ENCODE assay signal across 21 mouse cellular contexts in genomic region chr8:76437951-76438350, GRCm38 (mm10).
DNase-seq lines count a peak whose midpoint lies in the region; ATAC-seq and TF ChIP-seq lines count a peak whose summit lies in the region.
"Had no signal": no experiment of that assay in that cellular context is flagged by ENCODE, and none has a peak within 500 bp of the region (broad histone marks: within the 10 kb centered on the region; RNA-seq: fewer than 3 reads in every experiment).

No protein-coding gene starts in this region.

- no peak overlapping the region for H3K4me3 ChIP-seq in midbrain, embryonic 14.5 days (replicated peaks; ENCODE audit: low read depth, low read length)
- H3K4me3 ChIP-seq in midbrain, postnatal 0 days (ENCODE audit: low read depth, low read length): no peak overlapping the region
- H3K4me3 ChIP-seq in stomach, postnatal 0 days (ENCODE audit: low read depth, low read length): no peak overlapping the region
- H3K4me3 ChIP-seq: forebrain, embryonic 10.5 days; forebrain, embryonic 13.5 days; hindbrain, embryonic 12.5 days; hindbrain, embryonic 15.5 days had no signal

- ATAC-seq in midbrain, embryonic 14.5 days (ENCODE audit: low FRiP score, low TSS enrichment): 0 out of 2 replicates have a peak, but pooled peaks have one; percentile 34
- ATAC-seq in midbrain, postnatal 0 days (ENCODE audit: low FRiP score): no peak
- ATAC-seq in stomach, postnatal 0 days (ENCODE audit: low FRiP score, low TSS enrichment): peak; percentile 68; the same call in 1 of the 2 replicates
- ATAC-seq: activated CD4-positive, CD25-positive, alpha-beta regulatory T cell, adult 4 months; forebrain, embryonic 13.5 days; forebrain, embryonic 16.5 days had no signal

- H3K9ac ChIP-seq in midbrain, embryonic 14.5 days (replicated peaks; ENCODE audit: low read length): no peak overlapping the region
- H3K9ac ChIP-seq in midbrain, postnatal 0 days (replicated peaks; ENCODE audit: low read length, poor library complexity, severe bottlenecking): no peak overlapping the region
- H3K9ac ChIP-seq in stomach, postnatal 0 days (ENCODE audit: low read length): no peak overlapping the region
- H3K9ac ChIP-seq: forebrain, embryonic 13.5 days; hindbrain, embryonic 12.5 days; hindbrain, embryonic 15.5 days had no signal

- no peak for TF ChIP-seq CTCF in midbrain, postnatal 0 days (IDR thresholded peaks at IDR 0.05)
- TF ChIP-seq CTCF in stomach, postnatal 0 days (IDR thresholded peaks at IDR 0.05; ENCODE audit: low read depth): no peak

- peak; percentile 3 to 12 for DNase-seq in adrenal gland, postnatal 36 days
- no peak for DNase-seq in adrenal gland, adult 18-20 months (ENCODE audit: low spot score in 2 of 2)
- peak; percentile 2 to 18 for DNase-seq in kidney, adult 8-10 months
- no peak for DNase-seq in kidney, postnatal 4 days
- no peak for DNase-seq in midbrain, embryonic 14.5 days
- no peak for DNase-seq in midbrain, postnatal 0 days (ENCODE audit: low spot score)
- no peak for DNase-seq in stomach, postnatal 0 days (ENCODE audit: low spot score)
- DNase-seq in thymus, postnatal 0 days (ENCODE audit: low spot score): no peak
- DNase-seq: cerebellum, adult 11-12 months; cerebellum, adult 8-10 months; cerebellum, postnatal 10 days; gastrocnemius, postnatal 10 days; gastrocnemius, postnatal 36 days; heart, adult 11 months had no signal

- H3K4me1 ChIP-seq in midbrain, embryonic 14.5 days (ENCODE audit: control insufficient read depth, insufficient read depth, low read length): no peaks in the 10 kb centered on the region
- H3K4me1 ChIP-seq in midbrain, postnatal 0 days (ENCODE audit: insufficient read depth, low read length): no peaks in the 10 kb centered on the region
- no peaks in the 10 kb centered on the region for H3K4me1 ChIP-seq in stomach, postnatal 0 days (replicated peaks; ENCODE audit: control insufficient read depth, insufficient read depth)
- H3K4me1 ChIP-seq: forebrain, embryonic 10.5 days; forebrain, embryonic 13.5 days; hindbrain, embryonic 12.5 days; hindbrain, embryonic 15.5 days had no signal

- H3K27ac ChIP-seq in midbrain, embryonic 14.5 days (replicated peaks; ENCODE audit: low read depth, low read length): no peak overlapping the region
- no peak overlapping the region for H3K27ac ChIP-seq in midbrain, postnatal 0 days (ENCODE audit: low read depth, low read length)
- no peak overlapping the region for H3K27ac ChIP-seq in stomach, postnatal 0 days (replicated peaks)
- H3K27ac ChIP-seq: forebrain, embryonic 10.5 days; forebrain, embryonic 13.5 days; hindbrain, embryonic 12.5 days; hindbrain, embryonic 15.5 days had no signal

- H3K36me3 ChIP-seq in midbrain, embryonic 14.5 days (ENCODE audit: control insufficient read depth, insufficient read depth, low read length): no peaks in the 10 kb centered on the region
- no peaks in the 10 kb centered on the region for H3K36me3 ChIP-seq in midbrain, postnatal 0 days (ENCODE audit: insufficient read depth, low read length)
- no peaks in the 10 kb centered on the region for H3K36me3 ChIP-seq in stomach, postnatal 0 days (ENCODE audit: control insufficient read depth, insufficient read depth, low read length)
- H3K36me3 ChIP-seq: forebrain, embryonic 10.5 days; hindbrain, embryonic 12.5 days; hindbrain, embryonic 15.5 days had no signal

- WGBS in midbrain, embryonic 14.5 days: 85% methylated on average over 3 of the region's 3 CpGs
- WGBS in midbrain, postnatal 0 days: 89% methylated on average over 3 of the region's 3 CpGs
- WGBS in stomach, postnatal 0 days: 84% methylated on average over 3 of the region's 3 CpGs

- H3K4me2 ChIP-seq in midbrain, embryonic 14.5 days (ENCODE audit: low read length): no peak overlapping the region
- no peak overlapping the region for H3K4me2 ChIP-seq in midbrain, postnatal 0 days (ENCODE audit: low read depth, low read length, poor library complexity, severe bottlenecking)
- H3K4me2 ChIP-seq in stomach, postnatal 0 days (replicated peaks; ENCODE audit: low read depth): no peak overlapping the region
- H3K4me2 ChIP-seq: forebrain, embryonic 13.5 days; heart, embryonic 11.5 days; hindbrain, embryonic 12.5 days; hindbrain, embryonic 15.5 days had no signal

- H3K27me3 ChIP-seq in midbrain, embryonic 14.5 days (ENCODE audit: control insufficient read depth, insufficient read depth, low read length): no peaks in the 10 kb centered on the region
- H3K27me3 ChIP-seq in midbrain, postnatal 0 days (ENCODE audit: insufficient read depth, low read length): no peaks in the 10 kb centered on the region
- no peaks in the 10 kb centered on the region for H3K27me3 ChIP-seq in stomach, postnatal 0 days (ENCODE audit: control insufficient read depth, insufficient read depth, low read length)
- H3K27me3 ChIP-seq: forebrain, embryonic 13.5 days; hindbrain, embryonic 12.5 days; hindbrain, embryonic 15.5 days had no signal

- no peaks in the 10 kb centered on the region for H3K9me3 ChIP-seq in midbrain, embryonic 14.5 days (ENCODE audit: control insufficient read depth, low read length)
- no peaks in the 10 kb centered on the region for H3K9me3 ChIP-seq in midbrain, postnatal 0 days (ENCODE audit: low read length)
- H3K9me3 ChIP-seq in stomach, postnatal 0 days (ENCODE audit: control insufficient read depth, low read length): no peaks in the 10 kb centered on the region
- H3K9me3 ChIP-seq: forebrain, embryonic 10.5 days; forebrain, embryonic 13.5 days; hindbrain, embryonic 12.5 days; hindbrain, embryonic 15.5 days had no signal

- TF ChIP-seq EP300 in stomach, postnatal 0 days (optimal IDR thresholded peaks at IDR 0.05): no peak

Comparison
In these comparisons a context has a peak if more than half of its experiments do, and no peak if none do; other contexts are left out.
1. DNase-seq: peak in adrenal gland, postnatal 36 days (2 of 2) and kidney, adult 8-10 months (2 of 2); none in adrenal gland, adult 18-20 months (0 of 2), kidney, postnatal 4 days (0 of 2), midbrain, embryonic 14.5 days (single experiment), midbrain, postnatal 0 days (single experiment), stomach, postnatal 0 days (single experiment) and thymus, postnatal 0 days (single experiment).